Mouse (Mus musculus): ENCODE results near the gene Csk.

The Csk gene

GRCm38 (mm10) chr9:57639661-57640328 is 13.6 kb downstream of the Csk start:
- in situ Hi-C loops (cut with MseI, MboI), result no loop called here

GRCm38 (mm10) chr9:57638651-57639459 is 14.6 kb downstream of the Csk start:
- in situ Hi-C loops (cut with MseI, MboI), result no loop called here

- in situ Hi-C loops (cut with MseI, MboI), result no loop called here
Measured at GRCm38 (mm10) chr9:57637741-57638322, 15.6 kb downstream of the Csk start.

- in situ Hi-C loops (cut with MseI, MboI), result no loop called here
Measured at GRCm38 (mm10) chr9:57637272-57637671, 16.2 kb downstream of the Csk start.

GRCm38 (mm10) chr9:57633481-57634024 is 19.9 kb downstream of the Csk start:
- in situ Hi-C loops (cut with MseI, MboI), result no loop called here

GRCm38 (mm10) chr9:57629118-57629874 is 24.1 kb downstream of the Csk start:
- in situ Hi-C loops (cut with MseI, MboI), result no loop called here

GRCm38 (mm10) chr9:57628717-57629116 is 24.7 kb downstream of the Csk start:
- in situ Hi-C loops (cut with MseI, MboI), result no loop called here

GRCm38 (mm10) chr9:57627892-57628291 is 25.5 kb downstream of the Csk start:
- in situ Hi-C loops (cut with MseI, MboI), result no loop called here

- in situ Hi-C loops (cut with MseI, MboI), result no loop called here
Measured at GRCm38 (mm10) chr9:57627191-57627590, 26.2 kb downstream of the Csk start.

GRCm38 (mm10) chr9:57625674-57626500 is 27.5 kb downstream of the Csk start:
- in situ Hi-C loops (cut with MseI, MboI), result no loop called here

GRCm38 (mm10) chr9:57624295-57624694 is 29.1 kb downstream of the Csk start:
- in situ Hi-C loops (cut with MseI, MboI), result no loop called here

GRCm38 (mm10) chr9:57620674-57621073 is 32.8 kb downstream of the Csk start, which contains the start of gene Lman1l:
Gene Lman1l, minus strand, starts transcription at chr9:57620774.
- in situ Hi-C loops (cut with MseI, MboI), result no loop called here

GRCm38 (mm10) chr9:57618854-57619253 is 34.6 kb downstream of the Csk start:
- in situ Hi-C loops (cut with MseI, MboI), result no loop called here

- in situ Hi-C loops (cut with MseI, MboI), result no loop called here
Measured at GRCm38 (mm10) chr9:57617556-57618169, 35.8 kb downstream of the Csk start.

GRCm38 (mm10) chr9:57614786-57615185 is 38.6 kb downstream of the Csk start:
- in situ Hi-C loops (cut with MseI, MboI), result no loop called here

- in situ Hi-C loops (cut with MseI, MboI), result no loop called here
Measured at GRCm38 (mm10) chr9:57613975-57614374, 39.5 kb downstream of the Csk start.

GRCm38 (mm10) chr9:57612587-57612986 is 40.8 kb downstream of the Csk start:
- in situ Hi-C loops (cut with MseI, MboI), result no loop called here

GRCm38 (mm10) chr9:57610359-57610826 is 43.0 kb downstream of the Csk start:
- in situ Hi-C loops (cut with MseI, MboI), result no loop called here

- in situ Hi-C loops (cut with MseI, MboI), result no loop called here
Measured at GRCm38 (mm10) chr9:57609803-57610202, 43.6 kb downstream of the Csk start.

All from mouse trophoblast stem cell (cell line).